Mouse (Mus musculus): ENCODE measurements at regions not wholly inside any gene's neighbourhood (a gene's known extent, or its start where the extent isn't known, plus 50 kb on each side); places are given as distances from the start of the nearest gene placed in this dataset.

DNA sequence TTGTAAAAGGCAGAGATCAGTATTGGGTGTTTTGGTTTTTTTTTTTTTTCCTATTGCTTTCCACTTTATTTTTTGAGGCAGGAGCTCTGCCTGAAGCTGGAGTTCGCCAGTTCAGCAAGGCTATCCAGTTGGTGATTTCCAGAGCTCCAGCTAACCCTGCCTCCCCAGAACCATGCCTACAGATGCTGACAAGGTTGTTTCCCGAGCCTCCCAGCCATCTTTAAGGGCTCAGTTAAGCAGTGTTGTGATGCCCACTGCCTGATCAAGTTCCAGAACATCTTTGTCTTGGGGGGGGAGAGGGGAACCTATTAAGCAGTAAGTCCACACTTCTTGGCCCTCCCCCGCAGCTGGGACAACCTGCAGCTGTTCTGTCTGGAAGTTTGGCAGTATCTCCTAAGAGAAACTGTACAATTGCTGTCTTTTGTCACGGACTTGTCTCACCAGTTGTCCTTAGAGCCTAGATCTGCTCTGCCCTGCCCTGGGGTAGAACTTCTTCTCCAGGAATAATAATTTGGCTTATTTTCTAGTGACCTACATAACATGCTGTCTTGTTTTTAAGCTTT is 114.1 kb downstream of the Zfp706 start:
- intact Hi-C loops (cut with DNase I): no loop called here
- DNase-seq (ENCODE audit: low spot score in 2 of 2): no peak

DNA sequence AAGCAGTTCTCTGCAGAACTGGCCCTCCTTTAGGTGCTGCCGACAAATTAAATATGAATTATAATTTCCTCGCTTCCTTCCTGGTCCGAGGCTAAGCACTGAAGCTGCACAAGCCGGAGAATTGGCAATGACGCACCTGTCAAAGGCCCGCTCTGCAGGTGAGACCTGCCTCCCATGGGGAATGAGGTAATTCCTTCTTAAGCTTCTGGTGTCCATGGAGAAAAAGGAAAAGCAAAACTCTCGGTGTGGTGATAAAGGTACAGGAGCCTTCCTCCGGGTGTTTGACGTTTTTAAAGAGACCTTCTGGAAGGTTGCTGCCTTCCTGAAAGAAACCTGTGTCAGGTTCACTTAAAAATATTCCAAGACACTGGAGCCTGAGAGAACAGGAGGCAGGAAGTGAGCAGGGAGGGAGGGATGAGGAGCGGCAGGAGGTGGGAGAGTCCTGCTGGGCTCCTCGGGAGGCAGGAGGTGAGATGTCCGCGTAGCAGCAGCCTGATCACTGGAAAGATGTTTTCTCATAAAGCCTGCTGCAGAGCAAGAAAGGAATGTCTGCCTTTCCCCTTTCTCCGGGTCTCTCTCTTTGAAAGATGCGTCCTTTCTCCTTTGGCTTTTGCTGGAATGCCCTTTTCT is 114.9 kb downstream of the Zfp706 start:
- intact Hi-C loops (cut with DNase I): no loop called here
- no peak for DNase-seq (ENCODE audit: low spot score in 2 of 2)

DNA sequence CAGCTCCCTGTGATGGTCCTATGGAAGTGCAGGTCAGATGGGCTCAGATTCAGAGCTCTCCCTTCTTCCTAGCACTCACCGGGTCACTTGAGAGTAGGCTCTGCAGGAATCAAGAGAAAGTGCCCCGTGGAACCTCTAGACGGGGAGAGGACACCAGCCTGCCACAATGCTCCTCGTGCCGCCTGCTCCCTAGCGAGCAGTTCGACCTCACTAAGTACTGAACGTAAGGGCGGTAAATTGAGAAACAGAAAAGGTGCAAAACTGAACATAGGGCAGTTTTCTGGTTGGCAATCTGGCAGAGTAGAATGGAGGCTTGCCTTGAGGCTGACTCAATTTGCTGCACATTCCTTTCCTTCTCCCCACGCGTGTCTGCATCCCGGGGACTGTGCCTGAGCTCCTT is 115.7 kb downstream of the Zfp706 start:
- no peak for DNase-seq (ENCODE audit: low spot score in 2 of 2)
- intact Hi-C loops (cut with DNase I): no loop called here

DNA sequence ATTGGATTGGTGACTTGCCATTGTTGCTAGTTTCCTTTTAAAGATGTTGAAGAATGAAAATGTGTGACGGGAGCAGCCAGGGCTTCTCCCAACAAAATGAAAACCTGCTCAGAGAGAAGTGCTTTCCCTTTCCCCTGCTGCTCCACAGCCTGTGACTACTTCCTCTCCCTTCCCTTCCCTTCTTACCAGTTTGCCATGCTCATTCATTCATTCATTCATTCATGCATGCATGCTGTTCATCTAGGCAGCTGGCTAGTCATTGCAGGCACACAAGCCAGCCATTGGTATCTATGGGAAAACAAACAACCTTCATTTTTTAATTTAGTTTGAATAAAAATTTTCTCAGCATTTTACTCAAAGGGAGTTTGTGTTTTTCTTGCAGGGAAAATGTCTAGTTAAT is 116.3 kb downstream of the Zfp706 start:
- intact Hi-C loops (cut with DNase I): no loop called here
- DNase-seq (ENCODE audit: low spot score in 2 of 2): no peak

DNA sequence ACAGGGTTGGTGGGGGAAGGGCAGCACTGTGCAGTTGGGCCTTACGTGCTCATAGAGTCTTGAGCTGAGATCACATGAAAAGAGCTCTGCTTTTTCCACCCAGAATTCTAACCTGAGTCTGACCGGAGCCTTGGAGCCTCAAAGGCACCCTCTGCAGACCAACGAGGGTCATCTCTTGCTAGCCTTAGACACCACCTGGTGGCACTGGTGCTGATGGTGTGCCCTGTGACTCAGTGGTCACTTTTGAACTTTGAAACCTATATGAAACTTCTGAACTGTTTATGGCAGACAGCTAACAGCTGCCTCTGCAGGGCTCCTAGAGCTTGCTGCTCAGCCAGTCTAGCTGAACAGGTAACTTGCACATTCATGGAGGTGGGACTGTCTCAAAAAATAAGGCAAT is 118.5 kb downstream of the Zfp706 start:
- no peak for DNase-seq (ENCODE audit: low spot score in 2 of 2)
- intact Hi-C loops (cut with DNase I): loop anchor here (5.0 kb wide), 1 partner anchor 97 kb away; no protein-coding TSS in a partner anchor

DNA sequence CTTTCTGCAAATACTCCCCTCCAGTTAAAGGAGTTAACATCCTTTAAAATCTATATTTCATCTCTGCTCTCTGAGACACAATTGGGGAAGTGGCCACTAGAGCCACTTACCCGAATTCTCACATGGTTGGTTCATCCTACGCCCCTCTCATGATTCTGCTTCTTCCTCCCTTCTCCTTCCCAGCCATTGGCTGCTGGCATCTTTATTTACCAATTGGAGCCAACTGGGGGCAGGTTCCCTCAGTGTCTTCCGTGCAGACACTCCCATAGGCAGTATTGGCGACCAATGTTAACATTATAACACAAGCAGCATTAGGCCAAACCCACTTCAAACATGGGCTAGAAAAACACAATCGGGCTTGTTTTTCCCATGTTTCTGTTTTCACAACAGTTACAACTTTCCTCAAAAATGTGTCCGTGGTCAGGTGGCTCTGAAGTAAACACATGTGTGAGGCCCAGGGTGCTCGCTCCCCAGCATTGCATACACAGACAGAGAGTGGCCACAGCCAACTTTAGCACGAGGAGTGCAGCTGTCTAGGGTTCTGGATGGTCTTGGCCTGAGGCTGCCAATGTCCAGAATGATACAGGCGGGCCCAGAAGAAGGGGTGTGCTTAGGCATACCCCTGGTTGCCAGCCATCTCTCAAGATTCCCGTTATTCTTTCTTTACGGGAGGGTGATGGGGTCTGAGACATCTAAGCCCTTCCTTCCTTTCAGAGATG is 119.1 kb downstream of the Zfp706 start:
- intact Hi-C loops (cut with DNase I): loop anchor here (5.0 kb wide), 1 partner anchor 96 kb away; no protein-coding TSS in a partner anchor
- DNase-seq (ENCODE audit: low spot score in 2 of 2): no peak

DNA sequence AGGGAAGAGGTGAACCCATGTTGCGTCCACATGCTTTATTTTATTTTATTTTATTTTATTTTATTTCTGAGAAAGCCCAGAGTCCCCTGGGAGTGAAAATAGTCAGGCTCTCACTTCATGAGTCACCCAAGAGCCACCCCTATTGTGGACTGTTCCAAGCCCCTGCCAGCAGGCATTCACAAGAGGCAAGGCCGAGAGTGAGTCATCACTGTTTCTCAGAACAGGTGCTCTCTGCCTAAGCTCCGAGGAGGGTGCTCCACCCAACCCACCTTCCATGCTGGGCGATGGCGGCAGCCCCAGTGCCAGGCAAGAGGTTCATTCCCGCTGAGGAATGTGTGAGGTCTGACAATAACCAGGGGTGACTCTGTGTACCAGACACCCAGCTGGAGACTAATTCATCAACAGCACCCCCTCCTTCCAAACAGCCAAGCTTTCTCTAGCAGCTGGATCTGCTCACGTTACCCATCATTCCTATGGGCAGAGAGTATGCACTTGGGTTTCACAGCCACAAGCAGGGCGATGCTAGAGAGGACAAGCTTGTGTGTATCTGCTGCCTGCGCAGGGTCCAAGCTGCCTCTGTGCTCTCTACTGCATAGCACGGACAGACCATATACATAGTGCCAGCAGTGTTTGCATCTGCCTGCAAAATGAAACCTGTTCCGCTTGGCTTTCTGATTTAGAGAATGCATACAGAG is 122.8 kb downstream of the Zfp706 start:
- DNase-seq (ENCODE audit: low spot score in 2 of 2): peak in 1 of 2 experiments; percentile 80
- intact Hi-C loops (cut with DNase I): loop anchor here (2.0 to 5.0 kb wide), 2 partner anchors 54 to 93 kb away; no protein-coding TSS in a partner anchor

DNA sequence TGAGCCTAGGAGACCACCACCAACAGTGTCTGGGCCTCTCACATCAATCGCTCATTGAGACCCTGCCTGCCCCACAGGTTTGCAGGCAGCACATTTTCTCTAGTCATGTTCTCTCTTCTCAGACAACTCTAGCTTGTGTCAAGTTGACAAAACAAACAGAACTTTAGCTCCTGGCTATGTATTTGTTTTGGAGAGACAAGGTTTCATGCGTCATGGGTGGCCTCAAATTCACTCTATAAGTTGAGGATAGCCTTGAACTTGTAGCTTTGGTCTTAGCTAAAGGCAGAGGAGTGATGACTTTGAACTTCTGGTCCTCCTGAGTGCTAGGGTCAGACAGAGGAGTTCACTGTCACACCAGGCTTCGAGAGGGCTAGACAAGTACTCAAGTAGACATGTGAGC is 123.5 kb downstream of the Zfp706 start:
- no peak for DNase-seq (ENCODE audit: low spot score in 2 of 2)
- intact Hi-C loops (cut with DNase I): loop anchor here (2.0 kb wide), 1 partner anchor 55 kb away; no protein-coding TSS in a partner anchor

DNA sequence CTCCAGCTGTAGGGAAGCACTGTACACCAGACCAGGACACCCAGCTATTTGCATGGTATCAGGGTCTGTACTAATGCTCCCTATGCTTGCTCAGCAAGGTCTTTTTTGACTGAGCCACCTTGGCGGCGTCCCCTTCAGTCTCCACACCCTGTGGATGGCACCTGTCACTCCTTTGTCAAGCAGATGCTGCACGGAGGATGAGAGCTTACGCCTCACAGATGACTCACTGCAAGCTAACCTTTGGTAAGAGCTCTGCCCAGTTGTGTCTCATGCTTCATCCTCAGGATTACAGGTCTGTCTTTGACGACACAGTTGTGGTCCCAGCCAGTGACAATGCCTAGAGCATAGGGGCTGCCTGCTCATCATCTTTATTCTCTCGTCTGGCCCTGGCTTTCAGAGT is 124.4 kb downstream of the Zfp706 start:
- no peak for DNase-seq (ENCODE audit: low spot score in 2 of 2)
- intact Hi-C loops (cut with DNase I): no loop called here

DNA sequence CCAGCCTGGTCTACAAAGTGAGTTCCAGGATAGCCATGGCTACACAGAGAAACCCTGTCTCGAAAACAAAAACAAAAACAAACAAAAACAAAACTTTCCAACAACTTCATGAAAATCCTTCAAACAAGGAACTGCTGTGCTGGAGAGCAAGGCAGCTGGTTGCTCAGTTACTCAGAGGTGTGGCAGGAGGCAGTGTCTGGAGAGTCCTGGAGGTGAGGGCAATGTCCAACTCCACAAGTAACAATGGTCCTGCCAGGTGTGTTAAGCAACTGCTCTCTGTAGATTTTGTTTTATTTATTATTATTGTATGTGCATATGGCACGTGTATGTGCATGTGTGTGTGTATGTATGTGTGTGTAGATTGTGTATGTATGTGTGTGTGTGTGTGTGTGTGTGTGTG is 126.0 kb downstream of the Zfp706 start:
- intact Hi-C loops (cut with DNase I): no loop called here
- no peak for DNase-seq (ENCODE audit: low spot score in 2 of 2)

DNA sequence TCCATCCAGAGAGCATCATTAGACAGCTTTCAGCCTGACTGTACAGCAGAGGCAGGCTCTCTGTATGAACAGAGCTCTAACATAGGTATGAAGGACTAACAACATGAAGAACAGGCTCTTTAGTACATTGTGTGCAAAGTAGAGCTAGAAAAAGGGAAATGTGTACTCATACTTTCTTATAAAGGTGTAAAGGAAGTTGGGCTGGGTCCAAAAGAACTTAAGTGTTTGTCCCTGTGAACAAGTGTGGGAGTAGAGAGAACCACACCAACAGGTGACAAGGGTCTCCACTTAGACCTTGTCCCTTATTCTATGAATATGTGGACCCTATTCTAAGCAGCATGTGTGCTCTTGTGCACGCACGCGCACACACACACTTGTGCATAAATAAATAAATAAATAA is 127.0 kb downstream of the Zfp706 start:
- intact Hi-C loops (cut with DNase I): no loop called here
- DNase-seq (ENCODE audit: low spot score in 2 of 2): no peak

DNA sequence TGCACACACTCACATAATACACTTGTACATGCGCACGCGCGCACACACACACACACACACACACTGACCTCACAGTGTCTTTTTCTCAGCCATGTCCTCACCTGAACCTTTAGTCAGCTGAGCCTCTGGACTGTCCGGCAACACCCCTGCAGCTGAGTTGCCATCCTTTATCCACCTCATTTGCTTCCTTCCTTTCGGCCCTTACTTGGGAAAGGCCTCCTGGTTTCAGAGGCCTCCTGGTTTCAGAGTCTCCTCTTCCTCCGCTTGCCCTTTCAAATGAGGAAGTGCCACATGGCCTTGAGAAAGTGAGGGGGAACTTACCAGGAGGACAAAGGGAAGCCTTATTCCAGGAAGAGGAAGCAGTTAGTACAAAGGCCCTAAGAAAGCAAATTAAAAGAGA is 128.0 kb downstream of the Zfp706 start:
- intact Hi-C loops (cut with DNase I): no loop called here
- no peak for DNase-seq (ENCODE audit: low spot score in 2 of 2)

DNA sequence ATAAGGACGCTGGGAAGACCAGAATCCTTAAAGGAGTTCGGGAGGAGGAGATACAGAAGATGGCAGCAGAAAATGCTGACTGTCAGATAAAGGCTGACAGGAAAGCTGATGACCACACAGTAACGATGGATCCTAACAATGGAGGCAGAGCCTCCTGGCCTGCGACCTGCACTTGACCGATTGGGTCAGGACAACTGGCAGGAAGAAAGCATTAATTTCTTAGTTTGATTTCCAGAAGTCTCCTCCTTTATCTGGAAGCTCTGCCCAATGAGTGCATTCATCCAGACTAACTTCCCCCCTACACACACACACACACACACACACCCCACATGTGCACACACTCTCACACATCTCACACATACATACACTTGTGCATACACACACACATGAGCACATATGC is 128.6 kb downstream of the Zfp706 start:
- intact Hi-C loops (cut with DNase I): no loop called here
- DNase-seq (ENCODE audit: low spot score in 2 of 2): no peak

DNA sequence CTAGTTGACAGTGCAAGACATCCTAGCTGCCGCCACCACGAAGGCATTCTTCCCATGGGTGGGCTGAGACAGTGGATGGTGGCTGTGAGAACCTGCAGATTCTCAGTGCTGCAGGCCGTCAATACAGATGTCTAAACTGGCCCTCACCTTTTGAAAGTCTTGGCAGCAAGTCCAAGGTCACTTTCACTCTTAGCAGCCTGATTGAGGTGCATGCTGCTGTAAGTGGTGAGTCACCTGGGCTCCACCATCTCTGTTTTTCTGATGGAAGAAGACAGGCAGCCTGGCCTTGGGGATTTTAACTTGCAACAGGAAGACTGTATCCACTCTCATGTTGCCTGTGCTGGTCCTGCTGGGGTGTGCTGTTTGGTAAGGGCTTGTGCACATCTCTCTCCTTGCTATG is 129.3 kb downstream of the Zfp706 start:
- intact Hi-C loops (cut with DNase I): no loop called here

DNA sequence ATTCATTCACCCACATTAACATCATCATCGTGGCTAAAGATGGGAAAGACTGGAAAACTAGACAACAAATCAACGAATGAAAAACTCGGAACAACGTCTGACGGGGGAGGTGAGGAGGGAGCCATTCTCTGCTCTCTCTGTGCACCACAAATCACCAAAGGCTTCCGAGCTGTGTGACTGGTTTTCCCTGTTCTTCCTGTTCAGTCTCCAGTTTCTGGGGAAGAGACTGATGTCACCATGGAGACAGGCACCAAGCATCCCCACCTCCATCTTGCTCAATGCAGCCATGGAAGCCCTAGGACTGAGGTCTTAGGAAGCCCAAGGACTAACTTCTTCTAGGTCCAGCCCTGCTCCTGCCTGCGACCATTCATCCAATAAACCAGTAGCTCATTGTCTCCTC is 130.1 kb downstream of the Zfp706 start:
- intact Hi-C loops (cut with DNase I): no loop called here
- DNase-seq (ENCODE audit: low spot score in 2 of 2): no peak

More for the DNA sequence above, 129.3 kb downstream of the Zfp706 start:
- no peak for DNase-seq (ENCODE audit: low spot score in 2 of 2)

DNA sequence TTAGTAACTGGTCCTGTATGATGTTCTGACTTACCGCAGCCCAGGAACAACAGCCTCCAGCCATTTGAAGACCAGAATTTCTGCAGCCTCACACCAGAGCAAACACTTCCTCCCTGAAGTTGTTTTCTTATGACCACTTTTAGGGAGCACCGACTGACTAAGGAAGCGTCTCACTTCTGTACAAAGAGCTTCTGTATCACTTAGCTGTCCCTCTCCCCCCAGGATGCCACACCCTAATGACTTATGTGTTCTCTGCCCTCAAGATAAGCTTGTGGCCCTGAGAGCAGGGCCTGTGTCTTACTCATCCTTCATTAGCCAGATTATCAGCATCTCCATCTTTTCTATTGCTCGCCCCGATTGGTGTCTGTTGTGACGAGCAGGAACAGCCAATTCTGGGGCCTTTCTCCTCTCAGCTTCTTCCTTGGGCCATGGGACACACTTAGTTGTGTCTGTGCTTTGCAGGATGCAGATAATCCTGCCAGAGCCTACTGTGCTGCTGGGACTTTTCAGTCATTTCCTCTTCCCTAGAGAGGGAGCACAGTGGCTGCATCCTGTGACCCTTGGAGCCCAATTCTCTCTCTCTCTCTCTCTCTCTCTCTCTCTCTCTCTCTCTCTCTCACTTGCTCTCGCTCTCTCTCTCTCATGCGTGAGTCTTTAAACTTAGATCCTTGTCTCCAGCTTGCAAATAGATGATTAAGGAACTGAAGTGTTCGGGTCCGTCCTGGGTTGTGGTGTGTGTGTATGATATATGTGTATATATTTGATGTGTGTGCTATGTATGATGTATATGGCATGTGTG is 131.4 kb downstream of the Zfp706 start:
- no peak for DNase-seq (ENCODE audit: low spot score in 2 of 2)
- intact Hi-C loops (cut with DNase I): no loop called here

DNA sequence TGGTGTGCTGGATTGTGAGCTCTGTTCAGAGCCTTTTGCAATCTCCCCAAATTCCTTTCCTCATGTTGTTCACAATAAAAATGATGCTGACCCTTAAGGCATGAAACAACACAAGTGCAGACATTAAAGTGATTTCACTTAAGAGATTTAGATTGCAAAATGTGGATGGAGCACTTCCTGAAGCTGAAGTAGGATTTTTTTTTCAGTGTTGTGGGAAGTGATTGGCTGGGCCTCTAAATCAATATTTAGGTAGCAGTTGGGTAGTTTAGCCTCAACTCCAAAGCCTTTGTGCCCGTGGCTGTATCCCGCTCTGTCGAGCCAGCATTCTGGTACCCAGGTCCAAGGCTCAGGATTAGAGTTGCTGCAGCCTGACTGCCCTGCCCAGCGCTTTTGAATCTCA is 133.0 kb downstream of the Zfp706 start:
- intact Hi-C loops (cut with DNase I): no loop called here
- DNase-seq (ENCODE audit: low spot score in 2 of 2): no peak

DNA sequence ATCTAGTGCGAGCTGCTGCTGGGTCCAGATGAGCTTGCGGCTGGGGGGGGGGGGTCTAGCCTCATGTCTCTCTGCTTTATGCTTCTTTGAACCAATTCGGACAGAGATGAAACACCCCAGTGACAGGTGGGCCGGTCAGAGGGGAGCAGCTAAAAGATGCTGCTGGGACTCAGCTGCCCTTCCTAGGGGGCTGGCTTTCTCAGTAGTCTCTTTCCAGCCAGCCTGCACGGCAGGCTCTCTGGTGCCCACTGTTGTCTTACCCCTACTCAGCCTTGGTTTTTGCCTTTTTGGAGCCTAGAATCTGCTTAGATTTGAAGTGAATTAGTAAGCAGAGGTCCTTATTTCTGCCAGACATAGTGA is 133.7 kb downstream of the Zfp706 start:
- intact Hi-C loops (cut with DNase I): no loop called here
- no peak for DNase-seq (ENCODE audit: low spot score in 2 of 2)

DNA sequence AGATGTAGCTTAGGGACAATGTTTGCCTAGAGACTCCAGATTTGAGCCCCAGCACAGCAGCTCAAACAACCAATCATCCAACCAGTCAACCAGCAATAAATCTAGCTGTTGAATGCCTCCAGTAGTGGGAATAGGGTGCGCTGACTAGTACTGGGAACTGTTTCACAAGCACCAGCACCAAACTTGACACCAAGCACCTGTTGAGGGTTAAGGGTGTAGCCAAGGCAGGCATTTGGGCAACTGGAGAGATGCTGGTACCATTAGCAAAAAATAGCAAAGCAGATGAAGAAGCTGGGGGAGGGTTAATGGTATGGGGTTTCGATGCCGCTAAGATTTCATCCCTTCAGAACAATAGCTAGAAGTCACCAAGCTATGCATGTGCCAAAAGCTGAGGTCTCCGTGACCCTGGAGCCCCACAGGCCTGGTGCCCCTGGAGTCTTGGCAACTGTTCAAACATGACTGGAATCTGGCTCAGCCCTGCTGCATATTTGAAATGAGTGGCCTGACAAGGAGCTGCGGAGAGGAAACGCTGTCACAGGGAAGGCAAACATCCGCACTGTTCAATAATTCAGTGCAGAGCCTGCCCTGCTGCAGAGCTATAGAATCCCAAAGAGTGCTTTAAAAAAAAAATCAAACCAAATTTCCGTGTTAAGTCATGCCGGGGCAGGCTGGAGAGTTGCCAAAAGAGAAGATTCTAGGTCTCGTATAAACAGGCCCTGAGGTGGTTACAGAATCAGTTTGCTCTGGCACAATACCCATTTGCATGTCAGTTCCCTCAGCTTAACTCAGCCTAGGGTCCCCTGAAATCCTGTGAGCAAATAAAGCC is 134.3 kb downstream of the Zfp706 start:
- intact Hi-C loops (cut with DNase I): no loop called here

More for the DNA sequence above, 134.3 kb downstream of the Zfp706 start:
- peak in 1 of 2 experiments; percentile 15 for DNase-seq (ENCODE audit: low spot score in 2 of 2)
